Mouse (Mus musculus) monocyte, adult 5-6 weeks (primary cell): ENCODE data around the gene Tpm1. TPM values are rescaled to one million over a fixed set of nuclear protein-coding genes. Genes with fewer than 3 reads are reported as not detected.

Source experiments
- ATAC-seq: fragments of 153-309, 156-312 bp; replicated peaks from 2 replicates; pipeline ENCODE4 v1.8.0; 2017; ENCODE audit warnings: mild to moderate bottlenecking; ENCODE audit not compliant: low TSS enrichment, insufficient number of reproducible peaks, severe bottlenecking, poor library complexity, low FRiP score
- total RNA-seq: library from RNA; stranded (forward); fragments of 200-1000, 200-491, 200-594 nt; gene quantifications from 3 replicates; pipeline ENCODE4 v1.2.3, GENCODE M21; 2017

Tpm1 gene
- total RNA-seq, 1 experiment from 2014 or later = 49.1 TPM

GRCm38 (mm10) chr9:66999698-67000097 is 49.5 kb downstream of the Tpm1 start:
- ATAC-seq = no peak

GRCm38 (mm10) chr9:66991750-66992410 is 57.3 kb downstream of the Tpm1 start:
- no peak for ATAC-seq

- no peak for ATAC-seq
These were observed 58.0 kb downstream of the Tpm1 start for GRCm38 (mm10) chr9:66991021-66991749.

- no peak for ATAC-seq
These were observed 59.2 kb downstream of the Tpm1 start for GRCm38 (mm10) chr9:66990046-66990445.

DNA sequence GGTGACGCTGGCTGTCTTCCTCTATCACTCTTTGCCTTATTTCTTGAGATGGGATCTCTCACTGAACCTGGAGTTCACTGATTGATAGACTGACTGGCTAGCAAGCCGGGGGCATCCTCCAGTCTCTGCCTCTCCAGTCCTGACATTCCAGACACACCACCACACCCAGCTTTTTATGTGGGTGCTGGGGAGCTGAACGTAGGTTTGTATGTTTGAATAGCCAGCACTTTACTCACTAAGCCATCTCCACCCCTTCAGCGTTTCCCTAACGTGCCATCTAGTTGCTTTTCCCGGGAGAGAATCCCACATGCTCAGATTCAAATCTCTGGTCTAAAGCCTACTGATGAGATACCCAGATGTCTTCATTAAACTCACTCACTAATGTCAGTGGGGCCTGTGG is 59.6 kb downstream of the Tpm1 start:
- no peak for ATAC-seq

GRCm38 (mm10) chr9:66988888-66989414 is 60.3 kb downstream of the Tpm1 start:
- ATAC-seq = no peak

DNA sequence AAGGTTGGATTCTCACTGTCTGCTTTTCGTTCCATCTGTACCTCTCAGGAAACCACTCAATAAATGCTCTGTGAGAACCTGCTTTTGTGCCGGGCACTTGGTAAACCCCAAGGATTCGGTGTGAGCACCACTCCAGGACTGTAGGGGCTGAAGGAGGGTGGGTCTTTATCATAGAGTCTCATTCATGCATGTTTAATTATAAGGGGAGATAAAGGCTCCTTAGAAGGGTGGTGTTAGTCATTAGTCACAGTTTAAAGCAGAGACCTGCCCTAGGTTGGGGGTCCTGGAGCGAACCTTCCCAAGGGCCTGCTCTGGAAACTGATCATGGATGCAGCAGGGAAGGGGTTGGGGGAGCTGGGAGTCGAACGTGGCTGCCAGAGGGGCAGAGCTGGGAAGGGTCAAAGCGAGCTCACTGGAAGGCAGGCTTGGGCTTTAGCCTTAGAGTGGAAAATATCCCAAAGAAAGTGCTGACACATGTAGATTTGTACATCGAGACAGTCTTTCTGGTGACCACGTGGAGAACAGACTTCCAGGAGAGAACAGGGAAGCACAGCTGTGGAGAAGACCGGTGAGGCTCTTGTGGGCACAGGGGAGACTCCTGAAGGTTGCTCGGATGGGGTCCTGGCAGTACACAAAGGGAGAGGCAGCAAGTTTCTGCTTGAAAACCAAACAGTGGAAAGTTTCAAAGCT is 60.9 kb downstream of the Tpm1 start:
- no peak for ATAC-seq

DNA sequence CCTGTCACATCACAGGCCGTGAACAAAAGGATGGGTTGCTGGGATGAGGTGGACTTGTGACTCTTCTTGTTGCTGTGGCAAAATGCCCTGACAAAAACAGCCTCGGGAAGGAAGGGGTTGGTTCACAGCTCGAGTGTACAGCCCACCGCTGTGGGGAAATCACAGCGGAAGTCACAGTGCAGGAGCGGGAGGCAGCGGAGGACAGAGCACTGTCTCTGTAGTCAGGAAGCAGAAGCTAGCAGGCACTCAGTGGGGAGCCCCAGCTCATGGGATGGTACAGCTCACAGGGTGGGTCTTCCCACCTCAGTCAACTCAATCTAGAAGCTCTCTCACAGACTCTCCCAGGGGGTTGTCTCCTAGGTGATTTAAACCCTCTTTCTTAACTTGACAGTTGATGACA is 63.8 kb downstream of the Tpm1 start:
- ATAC-seq = no peak

DNA sequence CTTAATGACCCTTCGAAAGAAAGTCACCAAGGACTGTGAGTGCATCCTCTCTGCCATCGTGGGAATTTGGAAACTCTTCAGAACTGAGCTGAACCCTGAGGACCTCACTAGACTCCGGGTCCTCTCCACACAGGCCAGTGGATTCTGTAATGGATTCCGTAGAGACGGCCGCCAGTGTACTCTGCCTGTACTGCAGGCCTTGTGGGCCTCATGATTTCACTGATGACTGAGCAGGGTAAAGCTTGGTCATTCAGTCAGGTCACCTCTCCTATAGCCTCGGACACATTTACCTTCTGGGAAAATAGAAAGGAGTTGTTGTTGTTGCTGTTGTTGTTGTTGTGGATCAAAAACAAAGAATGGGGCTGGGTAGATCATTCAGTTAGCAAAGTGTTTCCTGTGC is 67.1 kb downstream of the Tpm1 start:
- ATAC-seq = no peak

DNA sequence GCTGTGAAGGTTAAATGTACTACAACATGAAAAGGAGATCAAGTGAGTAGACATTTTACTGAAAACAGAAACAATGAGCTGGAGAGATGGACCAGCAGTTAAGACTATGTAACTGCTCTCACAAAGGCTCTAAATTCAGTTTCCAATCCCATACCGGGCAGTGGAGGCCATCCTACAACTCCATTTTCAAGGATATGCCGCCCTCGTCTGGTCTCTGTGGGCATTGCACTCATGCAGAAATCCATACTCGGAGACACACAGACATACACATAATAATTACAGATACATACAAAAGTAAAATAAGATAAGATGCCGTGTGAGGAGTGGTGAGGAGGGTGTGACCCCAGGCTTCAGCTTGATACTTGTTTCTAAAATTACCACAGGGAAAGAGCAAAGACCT is 68.7 kb downstream of the Tpm1 start:
- ATAC-seq = peak; percentile 77

GRCm38 (mm10) chr9:66978468-66978867 is 70.7 kb downstream of the Tpm1 start:
- ATAC-seq = no peak

DNA sequence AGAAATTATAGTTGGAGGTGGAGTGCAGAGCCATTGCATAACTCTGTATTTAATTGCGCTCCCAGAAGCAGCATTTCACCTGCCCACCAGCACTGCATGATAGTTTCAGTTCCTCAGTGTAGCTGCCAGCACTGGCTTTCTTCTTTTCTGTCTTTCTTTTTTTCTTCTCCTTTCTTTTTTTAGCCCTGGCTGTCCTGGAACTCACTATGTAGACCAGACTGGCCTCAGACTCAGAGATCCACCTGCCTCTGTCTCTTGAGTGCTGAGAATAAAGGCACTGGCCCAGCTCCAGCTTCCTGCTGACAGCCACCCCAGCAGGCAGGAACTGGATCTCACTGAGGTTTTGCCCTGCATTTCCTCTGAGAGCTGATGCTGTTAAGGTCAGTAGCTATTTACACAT is 71.2 kb downstream of the Tpm1 start:
- no peak for ATAC-seq

DNA sequence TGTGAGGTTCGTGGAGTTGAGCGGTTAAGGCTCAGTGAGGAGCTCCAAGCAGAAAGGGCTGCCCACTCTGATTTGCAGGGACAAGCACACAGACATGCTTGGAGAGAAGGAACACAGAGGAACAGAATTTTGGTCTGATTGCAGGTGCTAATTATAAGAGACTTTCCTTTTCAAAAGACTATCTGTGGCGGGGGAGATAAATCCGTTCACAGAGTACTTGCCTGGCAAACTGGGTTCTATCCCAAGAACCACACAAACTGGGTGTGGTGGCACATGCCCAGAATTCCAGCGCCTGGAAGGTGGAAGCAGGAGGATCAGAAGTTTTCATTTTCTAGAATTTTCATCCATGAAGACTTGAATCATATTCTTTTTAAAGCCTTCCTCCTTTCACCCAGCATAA is 72.1 kb downstream of the Tpm1 start:
- no peak for ATAC-seq

GRCm38 (mm10) chr9:66975239-66975645 is 74.0 kb downstream of the Tpm1 start, which contains the start of gene Lactb:
Gene Lactb, minus strand, starts transcription at chr9:66975484.
- ATAC-seq = peak; percentile 83

- ATAC-seq = peak; percentile 95
These were observed 74.4 kb downstream of the Tpm1 start for GRCm38 (mm10) chr9:66974721-66975225.

Other genes starting within 250 kb of the Tpm1 start
- 1.9 to 9.5 TPM (median 3.2 TPM) in 3 replicates for gene Aph1c, start 214.7 kb downstream of the Tpm1 start, total RNA-seq
- 147 to 179 TPM (median 160 TPM) in 3 replicates for gene Rab8b, start 129.7 kb downstream of the Tpm1 start, total RNA-seq
- gene Rps27l, start 103.3 kb downstream of the Tpm1 start, total RNA-seq = 70.0 to 115 TPM (median 89.9 TPM) in 3 replicates
- 24.2 to 38.2 TPM (median 33.3 TPM) in 3 replicates for gene Lactb, start 73.9 kb downstream of the Tpm1 start, total RNA-seq